Mouse (Mus musculus): ENCODE data around the gene Dbh. TPM values are rescaled to one million over a fixed set of nuclear protein-coding genes. Genes with fewer than 3 reads are reported as not detected.

Dbh gene
- not detected for polyA plus RNA-seq (2014; fragmentation: Illumina TruSeq; extraction: RNeasy Lipid Tissue Mini Kit (QIAGEN cat#74804); ENCODE audit: low read depth, low replicate concordance)

DNA sequence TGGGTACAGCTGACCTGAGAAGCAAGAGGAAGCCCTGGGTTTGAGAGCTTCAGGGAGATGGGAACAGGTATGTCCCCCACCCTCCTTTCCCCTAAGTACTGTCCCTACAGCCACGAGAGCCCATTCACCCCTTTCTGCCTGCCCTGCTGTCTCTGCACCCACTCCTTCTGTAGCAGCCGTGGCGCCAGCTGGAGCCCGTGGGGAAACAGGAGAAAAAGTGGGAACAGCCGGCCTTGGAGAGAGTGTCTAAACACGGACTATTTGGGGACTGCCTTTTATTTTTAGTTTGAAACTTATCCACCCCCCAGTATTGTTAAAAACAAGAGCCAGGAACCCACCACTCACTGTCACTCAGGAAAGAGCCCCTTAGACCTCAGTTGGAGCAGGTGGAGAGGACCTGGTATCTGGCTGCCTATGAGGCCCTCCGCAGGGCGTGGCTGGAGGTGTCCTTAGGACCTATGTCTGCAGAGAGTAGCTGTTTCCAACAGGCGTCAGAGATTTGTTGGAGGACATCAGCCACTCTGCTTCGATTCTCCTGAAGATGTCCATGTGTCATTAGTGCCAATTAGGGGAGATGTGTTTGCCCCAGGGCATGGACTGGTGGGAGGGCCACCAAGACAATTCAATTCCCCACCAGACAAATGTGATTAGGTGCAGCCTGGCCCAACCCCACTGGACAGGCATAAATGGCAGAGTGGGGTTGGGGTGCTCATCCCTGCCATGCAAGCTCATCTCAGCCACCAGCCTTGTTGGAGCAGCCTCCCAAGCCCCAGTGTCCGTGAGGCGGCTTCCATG, at the start of gene Dbh:
Dbh (plus strand) TSS at position 438 of the 795 bp plus-strand sequence.

DNA sequence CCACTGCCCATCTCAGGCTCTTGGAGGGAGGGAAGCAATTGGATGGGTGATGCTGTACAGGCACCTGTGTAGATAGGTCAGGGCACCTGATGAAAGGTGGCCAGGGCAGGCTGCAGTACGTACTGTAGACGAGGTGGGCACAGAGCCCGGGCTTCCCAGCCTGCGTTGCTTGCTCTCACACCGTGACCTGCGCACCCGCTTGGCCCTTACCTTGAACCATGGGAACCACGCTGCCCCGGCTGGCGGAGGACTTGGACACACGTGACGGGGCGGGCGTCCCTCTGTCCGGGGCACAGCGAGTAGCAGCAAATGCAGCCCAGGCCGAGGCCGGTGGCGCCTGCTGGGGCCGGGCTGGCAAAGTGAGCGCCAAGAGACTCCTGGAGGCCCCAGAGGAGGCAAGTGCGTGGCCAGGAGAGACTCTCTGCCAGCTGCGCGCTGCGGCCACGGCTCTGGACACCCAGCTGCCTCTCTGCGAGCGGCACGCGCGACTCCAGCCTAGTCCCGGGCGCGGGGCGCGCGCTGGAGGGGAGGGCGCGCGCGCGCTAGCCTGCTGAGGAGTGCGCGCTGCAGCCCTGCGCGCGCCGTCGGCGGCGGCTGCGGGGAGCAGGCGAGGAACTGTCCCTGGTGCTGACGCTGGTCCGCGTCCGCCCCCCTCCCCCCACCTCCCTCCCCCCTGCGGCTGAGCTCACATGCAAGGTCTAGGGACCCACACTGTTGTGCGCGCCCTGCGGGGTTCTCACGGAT, 22.9 kb upstream of the Dbh start, which contains the start of gene Fam163b:
Fam163b (minus strand) TSS at position 542 of the 744 bp plus-strand sequence.

Other genes with a start within 250 kb of the Dbh start
- gene Surf2, start 248.9 kb upstream of the Dbh start, polyA plus RNA-seq (2014; fragmentation: Illumina TruSeq; extraction: RNeasy Lipid Tissue Mini Kit (QIAGEN cat#74804); ENCODE audit: low read depth, low replicate concordance): 10.4 TPM
- gene Surf1, start 248.7 kb upstream of the Dbh start, polyA plus RNA-seq (2014; fragmentation: Illumina TruSeq; extraction: RNeasy Lipid Tissue Mini Kit (QIAGEN cat#74804); ENCODE audit: low read depth, low replicate concordance): 55.3 TPM
- 77.8 TPM for gene Surf4, start 231.3 kb upstream of the Dbh start, polyA plus RNA-seq (2014; fragmentation: Illumina TruSeq; extraction: RNeasy Lipid Tissue Mini Kit (QIAGEN cat#74804); ENCODE audit: low read depth, low replicate concordance)
- gene Stkld1, start 231.2 kb upstream of the Dbh start, polyA plus RNA-seq (2014; fragmentation: Illumina TruSeq; extraction: RNeasy Lipid Tissue Mini Kit (QIAGEN cat#74804); ENCODE audit: low read depth, low replicate concordance): not detected
- 56.8 TPM for gene Rexo4, start 200.8 kb upstream of the Dbh start, polyA plus RNA-seq (2014; fragmentation: Illumina TruSeq; extraction: RNeasy Lipid Tissue Mini Kit (QIAGEN cat#74804); ENCODE audit: low read depth, low replicate concordance)
- 0.16 TPM for gene Adamts13, start 191.8 kb upstream of the Dbh start, polyA plus RNA-seq (2014; fragmentation: Illumina TruSeq; extraction: RNeasy Lipid Tissue Mini Kit (QIAGEN cat#74804); ENCODE audit: low read depth, low replicate concordance)
- 25.0 TPM for gene Cacfd1, start 155.3 kb upstream of the Dbh start, polyA plus RNA-seq (2014; fragmentation: Illumina TruSeq; extraction: RNeasy Lipid Tissue Mini Kit (QIAGEN cat#74804); ENCODE audit: low read depth, low replicate concordance)
- not detected for gene Slc2a6, start 137.2 kb upstream of the Dbh start, polyA plus RNA-seq (2014; fragmentation: Illumina TruSeq; extraction: RNeasy Lipid Tissue Mini Kit (QIAGEN cat#74804); ENCODE audit: low read depth, low replicate concordance)
- not detected for gene Mymk, start 93.1 kb upstream of the Dbh start, polyA plus RNA-seq (2014; fragmentation: Illumina TruSeq; extraction: RNeasy Lipid Tissue Mini Kit (QIAGEN cat#74804); ENCODE audit: low read depth, low replicate concordance)
- not detected for gene Adamtsl2, start 85.9 kb upstream of the Dbh start, polyA plus RNA-seq (2014; fragmentation: Illumina TruSeq; extraction: RNeasy Lipid Tissue Mini Kit (QIAGEN cat#74804); ENCODE audit: low read depth, low replicate concordance)
- gene Fam163b, start 22.7 kb upstream of the Dbh start, polyA plus RNA-seq (2014; fragmentation: Illumina TruSeq; extraction: RNeasy Lipid Tissue Mini Kit (QIAGEN cat#74804); ENCODE audit: low read depth, low replicate concordance): not detected
- gene Sardh, start 83.1 kb downstream of the Dbh start, polyA plus RNA-seq (2014; fragmentation: Illumina TruSeq; extraction: RNeasy Lipid Tissue Mini Kit (QIAGEN cat#74804); ENCODE audit: low read depth, low replicate concordance): 0.63 TPM

Measured in sigmoid colon, adult 10 weeks (tissue).